Mouse (Mus musculus): Measurements from ENCODE around the gene Coq8b.

Gene Coq8b

GRCm38 (mm10) chr7:27232781-27233281 is at the start of gene Coq8b:
Coq8b (plus strand) TSS chr7:27233023.
- peak; percentile 94 for DNase-seq (ENCODE audit: low read depth)

GRCm38 (mm10) chr7:27184964-27185363 is 47.9 kb upstream of the Coq8b start:
- DNase-seq (ENCODE audit: low read depth): peak; percentile 46

GRCm38 (mm10) chr7:27185986-27186385 is 46.8 kb upstream of the Coq8b start:
- no peak for DNase-seq (ENCODE audit: low read depth)

GRCm38 (mm10) chr7:27189271-27189931 is 43.4 kb upstream of the Coq8b start:
- no peak for DNase-seq (ENCODE audit: low read depth)

GRCm38 (mm10) chr7:27192434-27192833 is 40.4 kb upstream of the Coq8b start:
- DNase-seq (ENCODE audit: low read depth): no peak

- no peak for DNase-seq (ENCODE audit: low read depth)
These were observed 39.1 kb upstream of the Coq8b start for GRCm38 (mm10) chr7:27193731-27194130.

- DNase-seq (ENCODE audit: low read depth): peak; percentile 97
These were observed 36.9 kb upstream of the Coq8b start, which contains the start of the genes BC024978 and Snrpa for GRCm38 (mm10) chr7:27195681-27196611. BC024978 (plus strand) TSS chr7:27195781. Snrpa (minus strand) TSS chr7:27196271.

GRCm38 (mm10) chr7:27197136-27197535 is 35.7 kb upstream of the Coq8b start:
- DNase-seq (ENCODE audit: low read depth): no peak

GRCm38 (mm10) chr7:27197634-27198033 is 35.2 kb upstream of the Coq8b start:
- DNase-seq (ENCODE audit: low read depth): no peak

- no peak for DNase-seq (ENCODE audit: low read depth)
These were observed 34.5 kb upstream of the Coq8b start for GRCm38 (mm10) chr7:27198355-27198754.

GRCm38 (mm10) chr7:27198779-27199178 is 34.0 kb upstream of the Coq8b start:
- DNase-seq (ENCODE audit: low read depth): no peak

GRCm38 (mm10) chr7:27203730-27204449 is 28.9 kb upstream of the Coq8b start:
- DNase-seq (ENCODE audit: low read depth): no peak

GRCm38 (mm10) chr7:27212626-27213025 is 20.2 kb upstream of the Coq8b start:
- no peak for DNase-seq (ENCODE audit: low read depth)

- DNase-seq (ENCODE audit: low read depth): no peak
These were observed 14.2 kb upstream of the Coq8b start for GRCm38 (mm10) chr7:27218586-27218985.

GRCm38 (mm10) chr7:27219937-27220336 is 12.9 kb upstream of the Coq8b start:
- DNase-seq (ENCODE audit: low read depth): no peak

- DNase-seq (ENCODE audit: low read depth): no peak
These were observed 10.9 kb upstream of the Coq8b start for GRCm38 (mm10) chr7:27221939-27222338.

- no peak for DNase-seq (ENCODE audit: low read depth)
These were observed 10.3 kb upstream of the Coq8b start for GRCm38 (mm10) chr7:27222538-27222937.

GRCm38 (mm10) chr7:27224877-27225575 is 7.8 kb upstream of the Coq8b start:
- DNase-seq (ENCODE audit: low read depth): no peak

GRCm38 (mm10) chr7:27227276-27227675 is 5.5 kb upstream of the Coq8b start:
- no peak for DNase-seq (ENCODE audit: low read depth)

- no peak for DNase-seq (ENCODE audit: low read depth)
These were observed 5.1 kb upstream of the Coq8b start for GRCm38 (mm10) chr7:27227676-27228075.

- peak; percentile 96 for DNase-seq (ENCODE audit: low read depth)
These were observed 4.5 kb upstream of the Coq8b start, which contains the start of gene Itpkc for GRCm38 (mm10) chr7:27228281-27228821. Itpkc (minus strand) TSS chr7:27228661.
